In genomic region chr9:73008384-73008783, GRCm38 (mm10) we compare ENCODE assay signal across 29 mouse cellular contexts. TPM values are rescaled to one million over a fixed set of nuclear protein-coding genes. Genes with fewer than 3 reads are reported as not detected.
DNase-seq lines count a peak whose midpoint lies in the region; ATAC-seq lines count a peak whose summit lies in the region.
"Had no signal": no experiment of that assay in that cellular context is flagged by ENCODE, and none has a peak within 500 bp of the region (broad histone marks: within the 10 kb centered on the region; RNA-seq: fewer than 3 reads in every experiment).

No protein-coding gene starts in this region.

- no peaks in the 10 kb centered on the region for H3K27me3 ChIP-seq in midbrain, embryonic 11.5 days (ENCODE audit: control insufficient read depth, insufficient read depth, low read length)
- no peaks in the 10 kb centered on the region for H3K27me3 ChIP-seq in midbrain, embryonic 15.5 days (replicated peaks)
- no peaks in the 10 kb centered on the region for H3K27me3 ChIP-seq in forebrain, embryonic 15.5 days
- H3K27me3 ChIP-seq: embryonic facial prominence, embryonic 13.5 days; embryonic facial prominence, embryonic 15.5 days; forebrain, embryonic 12.5 days; Patski had no signal

- no peak overlapping the region for H3K27ac ChIP-seq in midbrain, embryonic 11.5 days (ENCODE audit: low read depth, low read length)
- no peak overlapping the region for H3K27ac ChIP-seq in midbrain, embryonic 15.5 days
- no peak overlapping the region for H3K27ac ChIP-seq in forebrain, embryonic 15.5 days (replicated peaks)
- H3K27ac ChIP-seq: embryonic facial prominence, embryonic 13.5 days; embryonic facial prominence, embryonic 15.5 days; forebrain, embryonic 10.5 days; forebrain, embryonic 12.5 days had no signal

- no peak overlapping the region for H3K9ac ChIP-seq in midbrain, embryonic 11.5 days (ENCODE audit: low read length)
- no peak overlapping the region for H3K9ac ChIP-seq in midbrain, embryonic 15.5 days
- H3K9ac ChIP-seq in forebrain, embryonic 15.5 days (replicated peaks): no peak overlapping the region
- H3K9ac ChIP-seq: embryonic facial prominence, embryonic 13.5 days; embryonic facial prominence, embryonic 15.5 days; forebrain, embryonic 12.5 days; forebrain, postnatal 0 days had no signal

- H3K36me3 ChIP-seq in midbrain, embryonic 11.5 days (ENCODE audit: control insufficient read depth, insufficient read depth, low read length): no peaks in the 10 kb centered on the region
- peaks cover 48% of the 10 kb centered on the region for H3K36me3 ChIP-seq in midbrain, embryonic 15.5 days (replicated peaks)
- H3K36me3 ChIP-seq in forebrain, embryonic 15.5 days: peaks cover 77% of the 10 kb centered on the region

- H3K4me2 ChIP-seq in midbrain, embryonic 11.5 days: no peak overlapping the region
- no peak overlapping the region for H3K4me2 ChIP-seq in midbrain, embryonic 15.5 days
- no peak overlapping the region for H3K4me2 ChIP-seq in forebrain, embryonic 15.5 days (replicated peaks)
- H3K4me2 ChIP-seq: embryonic facial prominence, embryonic 13.5 days; embryonic facial prominence, embryonic 15.5 days; forebrain, embryonic 12.5 days had no signal

- 76% methylated on average over 3 of the region's 3 CpGs for WGBS in midbrain, embryonic 11.5 days
- 75% methylated on average over 3 of the region's 3 CpGs for WGBS in midbrain, embryonic 15.5 days
- WGBS in forebrain, embryonic 15.5 days: 75% methylated on average over 3 of the region's 3 CpGs

- no peak for ATAC-seq in midbrain, embryonic 11.5 days (ENCODE audit: low FRiP score)
- ATAC-seq in midbrain, embryonic 15.5 days (replicated peaks): no peak
- peak; percentile 71 for ATAC-seq in granulocyte monocyte progenitor cell, adult 5-6 weeks (replicated peaks; ENCODE audit: poor library complexity, severe bottlenecking)
- peak; percentile 64 for ATAC-seq in megakaryocyte progenitor cell, adult 5-6 weeks (replicated peaks; ENCODE audit: poor library complexity)
- no peak for ATAC-seq in forebrain, embryonic 15.5 days (replicated peaks)
- ATAC-seq: activated CD4-positive, CD25-positive, alpha-beta regulatory T cell, adult 4 months; forebrain, embryonic 14.5 days; forebrain, postnatal 0 days; Patski had no signal

- peak; percentile 31 for DNase-seq in midbrain, embryonic 11.5 days (ENCODE audit: low spot score, missing footprints)
- DNase-seq in adipocyte (ENCODE audit: low spot score): peak; percentile 25
- DNase-seq in kidney, postnatal 14 days: no peak
- no peak for DNase-seq in cerebellum, postnatal 10 days
- DNase-seq: adrenal gland, adult 2 months; adrenal gland, postnatal 10 days; adrenal gland, postnatal 25 days; cerebellum, adult 11 months; cerebellum, adult 18-20 months; cerebellum, adult 8-10 months; cerebellum, adult 9-11 months; cerebellum, postnatal 25 days; embryo, embryonic 11 days; forebrain, postnatal 0 days had no signal

- H3K9me3 ChIP-seq in midbrain, embryonic 11.5 days (ENCODE audit: control insufficient read depth, low read length): no peaks in the 10 kb centered on the region
- no peaks in the 10 kb centered on the region for H3K9me3 ChIP-seq in midbrain, embryonic 15.5 days
- H3K9me3 ChIP-seq in forebrain, embryonic 15.5 days: no peaks in the 10 kb centered on the region
- H3K9me3 ChIP-seq: embryonic facial prominence, embryonic 13.5 days; embryonic facial prominence, embryonic 15.5 days; forebrain, embryonic 10.5 days; forebrain, embryonic 12.5 days had no signal

- no peak overlapping the region for H3K4me3 ChIP-seq in midbrain, embryonic 11.5 days (ENCODE audit: low read depth, low read length)
- no peak overlapping the region for H3K4me3 ChIP-seq in midbrain, embryonic 15.5 days
- no peak overlapping the region for H3K4me3 ChIP-seq in forebrain, embryonic 15.5 days
- H3K4me3 ChIP-seq: embryonic facial prominence, embryonic 13.5 days; embryonic facial prominence, embryonic 15.5 days; erythroblast, embryonic 14.5 days; forebrain, embryonic 10.5 days; forebrain, embryonic 12.5 days had no signal

- no peaks in the 10 kb centered on the region for H3K4me1 ChIP-seq in midbrain, embryonic 11.5 days (ENCODE audit: control insufficient read depth, insufficient read depth, low read length)
- no peaks in the 10 kb centered on the region for H3K4me1 ChIP-seq in midbrain, embryonic 15.5 days
- no peaks in the 10 kb centered on the region for H3K4me1 ChIP-seq in forebrain, embryonic 15.5 days
- H3K4me1 ChIP-seq: embryonic facial prominence, embryonic 13.5 days; embryonic facial prominence, embryonic 15.5 days; forebrain, embryonic 10.5 days; forebrain, embryonic 12.5 days had no signal

RNA-seq across cellular contexts. Expression of gene Ccpg1, which starts 23.2 kb away (rescaled TPM):
- polyA plus RNA-seq in midbrain, embryonic 11.5 days (2014; fragmentation: Nextera tagmentation; extraction: Ambion mirVana): 24.9 and 26.9 TPM in 2 replicates
- 46.2 and 46.9 TPM in 2 replicates for polyA plus RNA-seq in midbrain, embryonic 15.5 days (2015; fragmentation: Nextera tagmentation; extraction: Ambion mirVana)
- 27.1 and 35.0 TPM in 2 replicates for total RNA-seq in granulocyte monocyte progenitor cell, adult 5-6 weeks (2014; fragmentation: Nextera tagmentation)
- 39.2 and 42.6 TPM in 2 replicates for total RNA-seq in granulocyte monocyte progenitor cell, adult 5-6 weeks (2017)
- 25.8 and 26.6 TPM in 2 replicates for total RNA-seq in megakaryocyte progenitor cell, adult 5-6 weeks (2015)
- total RNA-seq in megakaryocyte progenitor cell, adult 5-6 weeks (2017): 48.7 and 49.7 TPM in 2 replicates
- polyA plus RNA-seq in forebrain, embryonic 15.5 days (2015; fragmentation: Nextera tagmentation; extraction: Ambion mirVana): 46.5 and 47.5 TPM in 2 replicates

RNA-seq across cellular contexts. Expression of gene Ccpg1os, which starts 23.2 kb away (rescaled TPM):
- polyA plus RNA-seq in midbrain, embryonic 11.5 days (2014; fragmentation: Nextera tagmentation; extraction: Ambion mirVana): 22.4 and 22.9 TPM in 2 replicates
- polyA plus RNA-seq in midbrain, embryonic 15.5 days (2015; fragmentation: Nextera tagmentation; extraction: Ambion mirVana): 20.3 and 22.9 TPM in 2 replicates
- total RNA-seq in granulocyte monocyte progenitor cell, adult 5-6 weeks (2014; fragmentation: Nextera tagmentation): 11.3 and 24.2 TPM in 2 replicates
- 4.4 and 11.3 TPM in 2 replicates for total RNA-seq in granulocyte monocyte progenitor cell, adult 5-6 weeks (2017)
- 6.9 and 10.4 TPM in 2 replicates for total RNA-seq in megakaryocyte progenitor cell, adult 5-6 weeks (2015)
- 8.0 and 10.0 TPM in 2 replicates for total RNA-seq in megakaryocyte progenitor cell, adult 5-6 weeks (2017)
- 21.5 and 23.8 TPM in 2 replicates for polyA plus RNA-seq in forebrain, embryonic 15.5 days (2015; fragmentation: Nextera tagmentation; extraction: Ambion mirVana)

RNA-seq across cellular contexts. Expression of gene Pigb, which starts 31.8 kb away (rescaled TPM):
- polyA plus RNA-seq in midbrain, embryonic 11.5 days (2014; fragmentation: Nextera tagmentation; extraction: Ambion mirVana): 18.3 and 19.0 TPM in 2 replicates
- 15.1 and 17.2 TPM in 2 replicates for polyA plus RNA-seq in midbrain, embryonic 15.5 days (2015; fragmentation: Nextera tagmentation; extraction: Ambion mirVana)
- 32.5 and 38.2 TPM in 2 replicates for total RNA-seq in granulocyte monocyte progenitor cell, adult 5-6 weeks (2014; fragmentation: Nextera tagmentation)
- total RNA-seq in granulocyte monocyte progenitor cell, adult 5-6 weeks (2017): 7.3 and 9.1 TPM in 2 replicates
- 35.3 and 47.1 TPM in 2 replicates for total RNA-seq in megakaryocyte progenitor cell, adult 5-6 weeks (2015)
- total RNA-seq in megakaryocyte progenitor cell, adult 5-6 weeks (2017): 7.4 and 7.8 TPM in 2 replicates
- 11.7 and 12.7 TPM in 2 replicates for polyA plus RNA-seq in forebrain, embryonic 15.5 days (2015; fragmentation: Nextera tagmentation; extraction: Ambion mirVana)

RNA-seq across cellular contexts. Expression of gene Rab27a, which starts 36.3 kb away (rescaled TPM):
- polyA plus RNA-seq in midbrain, embryonic 11.5 days (2014; fragmentation: Nextera tagmentation; extraction: Ambion mirVana): 0.52 and 0.55 TPM in 2 replicates
- 3.1 and 3.7 TPM in 2 replicates for polyA plus RNA-seq in midbrain, embryonic 15.5 days (2015; fragmentation: Nextera tagmentation; extraction: Ambion mirVana)
- 92.8 and 93.0 TPM in 2 replicates for total RNA-seq in granulocyte monocyte progenitor cell, adult 5-6 weeks (2014; fragmentation: Nextera tagmentation)
- total RNA-seq in granulocyte monocyte progenitor cell, adult 5-6 weeks (2017): 171 and 187 TPM in 2 replicates
- total RNA-seq in megakaryocyte progenitor cell, adult 5-6 weeks (2015): 63.5 and 65.1 TPM in 2 replicates
- 161 and 179 TPM in 2 replicates for total RNA-seq in megakaryocyte progenitor cell, adult 5-6 weeks (2017)
- 1.0 and 1.2 TPM in 2 replicates for polyA plus RNA-seq in forebrain, embryonic 15.5 days (2015; fragmentation: Nextera tagmentation; extraction: Ambion mirVana)

RNA-seq across cellular contexts. Expression of gene Gm44503, which starts 49.7 kb away (rescaled TPM):
- not detected in 2 replicates for polyA plus RNA-seq in midbrain, embryonic 11.5 days (2014; fragmentation: Nextera tagmentation; extraction: Ambion mirVana)
- polyA plus RNA-seq in midbrain, embryonic 15.5 days (2015; fragmentation: Nextera tagmentation; extraction: Ambion mirVana): not detected in 2 replicates
- not detected in 2 replicates for total RNA-seq in granulocyte monocyte progenitor cell, adult 5-6 weeks (2014; fragmentation: Nextera tagmentation)
- total RNA-seq in granulocyte monocyte progenitor cell, adult 5-6 weeks (2017): 0.21 TPM in 1 of 2 replicates, not detected in the other
- total RNA-seq in megakaryocyte progenitor cell, adult 5-6 weeks (2015): not detected in 2 replicates
- 0.07 TPM in 1 of 2 replicates, not detected in the other for total RNA-seq in megakaryocyte progenitor cell, adult 5-6 weeks (2017)
- not detected in 2 replicates for polyA plus RNA-seq in forebrain, embryonic 15.5 days (2015; fragmentation: Nextera tagmentation; extraction: Ambion mirVana)
- total RNA-seq: adrenal gland, adult 2 months; adrenal gland, postnatal 25 days; adrenal gland, postnatal 4 days had no signal
- polyA plus RNA-seq: activated CD4-positive, CD25-positive, alpha-beta regulatory T cell, adult 4 months; brain, embryonic 14.5 days; C2C12; embryonic facial prominence, embryonic 13.5 days; embryonic facial prominence, embryonic 15.5 days; forebrain, embryonic 10.5 days; forebrain, embryonic 12.5 days; forebrain, embryonic 14.5 days; forebrain, postnatal 0 days; Patski had no signal

Comparison
In these comparisons a context has a peak if more than half of its experiments do, and no peak if none do; other contexts are left out.
1. ATAC-seq: peak in granulocyte monocyte progenitor cell, adult 5-6 weeks (single experiment) and megakaryocyte progenitor cell, adult 5-6 weeks (single experiment); none in midbrain, embryonic 11.5 days (single experiment), midbrain, embryonic 15.5 days (single experiment) and forebrain, embryonic 15.5 days (single experiment).
2. DNase-seq: peak in midbrain, embryonic 11.5 days (single experiment) and adipocyte (single experiment); none in kidney, postnatal 14 days (single experiment) and cerebellum, postnatal 10 days (0 of 2).